13 mouse cellular contexts compared by ENCODE assay signal in the genomic region with DNA sequence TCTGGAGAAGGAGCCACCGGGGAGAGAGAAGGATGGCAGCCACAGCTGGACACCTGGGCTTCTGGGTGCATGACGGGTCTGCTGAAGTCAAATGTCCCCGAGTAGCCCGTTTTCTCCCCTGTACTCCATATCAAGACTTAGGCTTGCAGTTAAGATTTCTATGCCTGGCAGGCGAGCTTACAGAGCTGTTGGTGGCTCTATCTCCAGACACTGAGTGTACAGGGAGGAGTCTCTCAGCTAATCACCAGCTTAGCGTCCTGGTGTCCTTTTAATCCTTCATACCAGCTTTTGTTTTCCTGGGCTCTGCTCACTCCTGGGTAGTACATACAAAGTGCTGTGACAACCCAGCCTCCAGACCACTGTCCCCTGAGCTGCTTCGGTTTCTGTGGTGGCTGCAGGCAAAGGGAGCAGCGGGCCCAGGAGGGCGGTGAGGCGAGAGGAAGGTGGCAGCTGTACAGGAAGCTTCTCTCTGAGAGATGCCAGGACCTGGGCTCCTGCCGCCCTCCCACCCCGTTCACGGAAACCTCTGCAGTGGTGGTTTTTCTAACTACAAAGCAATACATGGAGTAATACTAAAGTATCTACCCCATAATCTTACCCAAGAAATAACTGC.
DNase-seq lines count a peak whose midpoint lies in the region; ATAC-seq and TF ChIP-seq lines count a peak whose summit lies in the region.
"Had no signal": no experiment of that assay in that cellular context is flagged by ENCODE, and none has a peak within 500 bp of the region (broad histone marks: within the 10 kb centered on the region; RNA-seq: fewer than 3 reads in every experiment).

No protein-coding gene starts in this region.

- no peak for TF ChIP-seq EP300 in heart, adult 2 months (IDR thresholded peaks at IDR 0.05; ENCODE audit: insufficient read depth, low read depth, low read length)

- no peak overlapping the region for H3K4me2 ChIP-seq in midbrain, embryonic 14.5 days (ENCODE audit: low read length)
- H3K4me2 ChIP-seq in midbrain, embryonic 16.5 days (ENCODE audit: low read length): no peak overlapping the region
- H3K4me2 ChIP-seq in liver, embryonic 15.5 days: peak overlapping the region; percentile 29; the same call in 1 of the 2 replicates
- H3K4me2 ChIP-seq: embryonic facial prominence, embryonic 12.5 days; stomach, embryonic 15.5 days had no signal

- H3K4me1 ChIP-seq in heart, adult 2 months (ENCODE audit: control insufficient read depth, insufficient read depth, low read length): peaks cover 10% of the 10 kb centered on the region
- no peaks in the 10 kb centered on the region for H3K4me1 ChIP-seq in midbrain, embryonic 14.5 days (ENCODE audit: control insufficient read depth, insufficient read depth, low read length)
- H3K4me1 ChIP-seq in midbrain, embryonic 16.5 days (ENCODE audit: control insufficient read depth, insufficient read depth, low read length): no peaks in the 10 kb centered on the region
- peaks cover 14% of the 10 kb centered on the region for H3K4me1 ChIP-seq in liver, embryonic 15.5 days (replicated peaks)

- H3K27me3 ChIP-seq in heart, adult 2 months (ENCODE audit: control insufficient read depth, insufficient read depth, low read length): no peaks in the 10 kb centered on the region
- no peaks in the 10 kb centered on the region for H3K27me3 ChIP-seq in midbrain, embryonic 14.5 days (ENCODE audit: control insufficient read depth, insufficient read depth, low read length)
- no peaks in the 10 kb centered on the region for H3K27me3 ChIP-seq in midbrain, embryonic 16.5 days (ENCODE audit: control insufficient read depth, insufficient read depth, low read depth, low read length)
- no peaks in the 10 kb centered on the region for H3K27me3 ChIP-seq in liver, embryonic 15.5 days
- H3K27me3 ChIP-seq: embryonic facial prominence, embryonic 12.5 days; megakaryocyte, embryonic 14.5 days; stomach, embryonic 15.5 days had no signal

- no peak overlapping the region for H3K27ac ChIP-seq in heart, adult 2 months
- H3K27ac ChIP-seq in midbrain, embryonic 14.5 days (replicated peaks; ENCODE audit: low read depth, low read length): no peak overlapping the region
- H3K27ac ChIP-seq in midbrain, embryonic 16.5 days (ENCODE audit: low read length): no peak overlapping the region
- no peak overlapping the region for H3K27ac ChIP-seq in liver, embryonic 15.5 days (replicated peaks)
- H3K27ac ChIP-seq in left cerebral cortex, adult 2 months: no peak overlapping the region
- H3K27ac ChIP-seq: embryonic facial prominence, embryonic 12.5 days; stomach, embryonic 15.5 days had no signal

- no peak for TF ChIP-seq CTCF in heart, adult 2 months (IDR thresholded peaks at IDR 0.05)
- TF ChIP-seq CTCF in left cerebral cortex, adult 2 months (IDR thresholded peaks at IDR 0.05): no peak

- no peak for ATAC-seq in midbrain, embryonic 14.5 days (ENCODE audit: low FRiP score, low TSS enrichment)
- no peak for ATAC-seq in midbrain, embryonic 16.5 days
- no peak for ATAC-seq in liver, embryonic 15.5 days (ENCODE audit: insufficient read depth)

- DNase-seq in heart, adult 2 months: peak in 1 of 2 experiments; percentile 12
- DNase-seq in heart, postnatal 4 days: no peak
- DNase-seq in midbrain, embryonic 14.5 days: peak; percentile 26
- DNase-seq in thymus, postnatal 4 days: peak; percentile 62
- DNase-seq in testis, postnatal 14 days (ENCODE audit: low spot score): no peak
- no peak for DNase-seq in left cerebral cortex, adult 2 months (ENCODE audit: extremely low spot score in 1 of 2, low spot score in 2 of 2)
- DNase-seq: adrenal gland, postnatal 25 days; kidney, adult 8-10 months had no signal

- H3K9ac ChIP-seq in heart, adult 2 months (ENCODE audit: low read depth, low read length): peak overlapping the region; percentile 12; the same call in 1 of the 2 replicates
- no peak overlapping the region for H3K9ac ChIP-seq in midbrain, embryonic 14.5 days (replicated peaks; ENCODE audit: low read length)
- H3K9ac ChIP-seq in midbrain, embryonic 16.5 days (ENCODE audit: low read depth, low read length): no peak overlapping the region
- no peak overlapping the region for H3K9ac ChIP-seq in liver, embryonic 15.5 days
- H3K9ac ChIP-seq: embryonic facial prominence, embryonic 12.5 days; stomach, embryonic 15.5 days had no signal

- WGBS in heart, adult 2 months: 51% methylated on average over 13 of the region's 13 CpGs
- 44% methylated on average over 13 of the region's 13 CpGs for WGBS in midbrain, embryonic 14.5 days
- WGBS in midbrain, embryonic 16.5 days: 39% methylated on average over 13 of the region's 13 CpGs
- WGBS in liver, embryonic 15.5 days (ENCODE audit: insufficient replicate concordance): 52% methylated on average over 13 of the region's 13 CpGs

- intact Hi-C loops in heart, adult 2 months (cut with DNase I): no loop called here
- intact Hi-C loops in left cerebral cortex, adult 2 months (cut with DNase I): no loop called here

- no peaks in the 10 kb centered on the region for H3K9me3 ChIP-seq in midbrain, embryonic 14.5 days (ENCODE audit: control insufficient read depth, low read length)
- no peaks in the 10 kb centered on the region for H3K9me3 ChIP-seq in midbrain, embryonic 16.5 days (replicated peaks; ENCODE audit: control insufficient read depth, low read length, poor library complexity, severe bottlenecking)
- no peaks in the 10 kb centered on the region for H3K9me3 ChIP-seq in liver, embryonic 15.5 days (replicated peaks)
- H3K9me3 ChIP-seq: embryonic facial prominence, embryonic 12.5 days; megakaryocyte, embryonic 14.5 days; stomach, embryonic 15.5 days had no signal

- H3K4me3 ChIP-seq in heart, adult 2 months: no peak overlapping the region
- H3K4me3 ChIP-seq in midbrain, embryonic 14.5 days (replicated peaks; ENCODE audit: low read depth, low read length): no peak overlapping the region
- H3K4me3 ChIP-seq in midbrain, embryonic 16.5 days (ENCODE audit: low read depth, low read length): no peak overlapping the region
- no peak overlapping the region for H3K4me3 ChIP-seq in liver, embryonic 15.5 days (replicated peaks)
- no peak overlapping the region for H3K4me3 ChIP-seq in left cerebral cortex, adult 2 months
- H3K4me3 ChIP-seq: embryonic facial prominence, embryonic 12.5 days; megakaryocyte, embryonic 14.5 days; stomach, embryonic 15.5 days had no signal

- no peak for TF ChIP-seq POLR2A in heart, adult 2 months (IDR thresholded peaks at IDR 0.05; ENCODE audit: insufficient read depth, low read depth, low read length)

- H3K79me2 ChIP-seq in heart, adult 2 months (replicated peaks; ENCODE audit: control insufficient read depth, insufficient read depth, low read length): no peaks in the 10 kb centered on the region

- H3K36me3 ChIP-seq in heart, adult 2 months (ENCODE audit: control insufficient read depth, insufficient read depth, low read length): peaks cover 2% of the 10 kb centered on the region
- H3K36me3 ChIP-seq in midbrain, embryonic 14.5 days (ENCODE audit: control insufficient read depth, insufficient read depth, low read length): 0 out of 2 replicates have a peak, but pooled peaks cover 4% of the 10 kb centered on the region
- H3K36me3 ChIP-seq in midbrain, embryonic 16.5 days (ENCODE audit: control insufficient read depth, insufficient read depth, low read length): peaks cover 2% of the 10 kb centered on the region; the same call in 1 of the 2 replicates
- peaks cover 8% of the 10 kb centered on the region; the same call in 1 of the 2 replicates for H3K36me3 ChIP-seq in liver, embryonic 15.5 days (replicated peaks)
- H3K36me3 ChIP-seq: stomach, embryonic 15.5 days had no signal

Comparison
In these comparisons a context has a peak if more than half of its experiments do, and no peak if none do; other contexts are left out.
1. DNase-seq: peak in midbrain, embryonic 14.5 days (single experiment) and thymus, postnatal 4 days (single experiment); none in heart, postnatal 4 days (single experiment), testis, postnatal 14 days (single experiment) and left cerebral cortex, adult 2 months (0 of 2).